Mouse (Mus musculus): ENCODE results near the gene Wdr66.

Wdr66 gene

GRCm38 (mm10) chr5:123313851-123314380 lies 62.0 kb downstream of the Wdr66 start:
- DNase-seq (ENCODE audit: low read depth), result no peak

- no peak for DNase-seq (ENCODE audit: low read depth)
Observed at GRCm38 (mm10) chr5:123315219-123315866, 63.4 kb downstream of the Wdr66 start.

GRCm38 (mm10) chr5:123317992-123318391 lies 66.1 kb downstream of the Wdr66 start:
- peak; percentile 44 for DNase-seq (ENCODE audit: low read depth)

GRCm38 (mm10) chr5:123320136-123320535 lies 68.2 kb downstream of the Wdr66 start:
- DNase-seq (ENCODE audit: low read depth), result no peak

- no peak for DNase-seq (ENCODE audit: low read depth)
Observed at GRCm38 (mm10) chr5:123324242-123324641, 72.3 kb downstream of the Wdr66 start.

- DNase-seq (ENCODE audit: low read depth), result peak; percentile 94
Observed at GRCm38 (mm10) chr5:123326006-123326750, 74.3 kb downstream of the Wdr66 start.

- no peak for DNase-seq (ENCODE audit: low read depth)
Observed at GRCm38 (mm10) chr5:123326751-123327148, 74.8 kb downstream of the Wdr66 start.

- no peak for DNase-seq (ENCODE audit: low read depth)
Observed at GRCm38 (mm10) chr5:123327686-123328085, 75.8 kb downstream of the Wdr66 start.

GRCm38 (mm10) chr5:123333566-123333965 lies 81.7 kb downstream of the Wdr66 start:
- DNase-seq (ENCODE audit: low read depth), result no peak

- DNase-seq (ENCODE audit: low read depth), result peak; percentile 66
Observed at GRCm38 (mm10) chr5:123336205-123336961, 84.5 kb downstream of the Wdr66 start.

GRCm38 (mm10) chr5:123338463-123338862 lies 86.6 kb downstream of the Wdr66 start:
- DNase-seq (ENCODE audit: low read depth), result no peak

GRCm38 (mm10) chr5:123343707-123344627 lies 92.1 kb downstream of the Wdr66 start, which contains the start of gene Bcl7a:
Gene Bcl7a (plus strand): TSS chr5:123343834.
- DNase-seq (ENCODE audit: low read depth), result peak; percentile 96

- no peak for DNase-seq (ENCODE audit: low read depth)
Observed at GRCm38 (mm10) chr5:123344628-123344962, 92.7 kb downstream of the Wdr66 start.

GRCm38 (mm10) chr5:123344963-123345852 lies 93.3 kb downstream of the Wdr66 start:
- peak; percentile 78 for DNase-seq (ENCODE audit: low read depth)

GRCm38 (mm10) chr5:123345853-123346654 lies 94.2 kb downstream of the Wdr66 start:
- DNase-seq (ENCODE audit: low read depth), result peak; percentile 96

GRCm38 (mm10) chr5:123346701-123347270 lies 94.9 kb downstream of the Wdr66 start:
- DNase-seq (ENCODE audit: low read depth), result no peak

GRCm38 (mm10) chr5:123347985-123348384 lies 96.1 kb downstream of the Wdr66 start:
- DNase-seq (ENCODE audit: low read depth), result no peak

GRCm38 (mm10) chr5:123350386-123350785 lies 98.5 kb downstream of the Wdr66 start:
- DNase-seq (ENCODE audit: low read depth), result peak; percentile 58

GRCm38 (mm10) chr5:123355918-123356317 lies 104.0 kb downstream of the Wdr66 start:
- no peak for DNase-seq (ENCODE audit: low read depth)
